Mouse (Mus musculus): Measurements from ENCODE around the gene Orm1.

Orm1 gene

GRCm38 (mm10) chr4:63344295-63344694 is at the start of gene Orm1:
Gene Orm1 (plus strand): TSS chr4:63344560.
- no peak for DNase-seq (ENCODE audit: low spot score)

- peak; percentile 33 for DNase-seq (ENCODE audit: low spot score)
Measured at GRCm38 (mm10) chr4:63295641-63296040, 48.7 kb upstream of the Orm1 start.

GRCm38 (mm10) chr4:63296263-63296662 is 48.1 kb upstream of the Orm1 start:
- DNase-seq (ENCODE audit: low spot score) = no peak

GRCm38 (mm10) chr4:63296876-63297275 is 47.5 kb upstream of the Orm1 start:
- DNase-seq (ENCODE audit: low spot score) = no peak

- no peak for DNase-seq (ENCODE audit: low spot score)
Measured at GRCm38 (mm10) chr4:63298191-63298590, 46.2 kb upstream of the Orm1 start.

GRCm38 (mm10) chr4:63302641-63303040 is 41.7 kb upstream of the Orm1 start:
- DNase-seq (ENCODE audit: low spot score) = no peak

GRCm38 (mm10) chr4:63307175-63308062 is 36.9 kb upstream of the Orm1 start:
- DNase-seq (ENCODE audit: low spot score) = peak; percentile 93

- no peak for DNase-seq (ENCODE audit: low spot score)
Measured at GRCm38 (mm10) chr4:63308316-63308715, 36.0 kb upstream of the Orm1 start.

- DNase-seq (ENCODE audit: low spot score) = no peak
Measured at GRCm38 (mm10) chr4:63310247-63310855, 34.0 kb upstream of the Orm1 start.

GRCm38 (mm10) chr4:63311426-63311825 is 32.9 kb upstream of the Orm1 start:
- no peak for DNase-seq (ENCODE audit: low spot score)

- no peak for DNase-seq (ENCODE audit: low spot score)
Measured at GRCm38 (mm10) chr4:63314063-63314462, 30.3 kb upstream of the Orm1 start.

GRCm38 (mm10) chr4:63316076-63316746 is 28.1 kb upstream of the Orm1 start:
- DNase-seq (ENCODE audit: low spot score) = no peak

GRCm38 (mm10) chr4:63319566-63319965 is 24.8 kb upstream of the Orm1 start:
- DNase-seq (ENCODE audit: low spot score) = peak; percentile 64

GRCm38 (mm10) chr4:63323275-63323815 is 21.0 kb upstream of the Orm1 start:
- no peak for DNase-seq (ENCODE audit: low spot score)

GRCm38 (mm10) chr4:63333403-63333802 is 11.0 kb upstream of the Orm1 start:
- no peak for DNase-seq (ENCODE audit: low spot score)

GRCm38 (mm10) chr4:63338414-63339076 is 5.8 kb upstream of the Orm1 start:
- peak; percentile 14 for DNase-seq (ENCODE audit: low spot score)

GRCm38 (mm10) chr4:63342491-63342890 is 1.9 kb upstream of the Orm1 start:
- no peak for DNase-seq (ENCODE audit: low spot score)

- DNase-seq (ENCODE audit: low spot score) = no peak
Measured at GRCm38 (mm10) chr4:63343608-63344007, 752 bp upstream of the Orm1 start.

GRCm38 (mm10) chr4:63345261-63345660 is 901 bp downstream of the Orm1 start:
- no peak for DNase-seq (ENCODE audit: low spot score)

- DNase-seq (ENCODE audit: low spot score) = no peak
Measured at GRCm38 (mm10) chr4:63346659-63347058, 2.3 kb downstream of the Orm1 start.

GRCm38 (mm10) chr4:63348524-63348923 is 4.2 kb downstream of the Orm1 start:
- DNase-seq (ENCODE audit: low spot score) = no peak

Measured in layer of hippocampus, adult 11-12 months (tissue).